Comparison of ENCODE assay signal across 7 mouse cellular contexts in the genomic region with DNA sequence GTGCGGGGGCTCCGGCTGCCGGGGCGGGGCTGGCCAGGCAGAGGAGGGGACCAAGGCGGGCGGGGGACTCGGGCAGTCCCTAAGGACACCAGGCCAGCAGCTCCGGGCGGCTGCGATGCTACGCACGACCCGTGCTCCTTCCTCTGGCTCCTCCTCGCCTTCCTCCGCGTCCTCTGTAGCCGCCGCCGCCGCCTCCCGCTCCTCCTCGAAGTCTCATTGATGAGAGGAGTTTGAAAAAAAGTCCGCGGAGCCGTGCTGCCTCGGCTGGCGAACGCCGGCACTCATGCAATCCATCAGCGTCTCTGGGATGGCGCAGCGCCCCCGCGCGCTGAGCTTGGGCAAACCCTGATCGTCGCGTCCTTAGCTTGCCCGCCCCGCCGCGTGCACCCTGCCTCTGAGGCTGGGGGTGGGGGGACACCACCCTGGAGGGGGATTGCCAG. TPM values are rescaled to one million over a fixed set of nuclear protein-coding genes. Genes with fewer than 3 reads are reported as not detected.
A peak's percentile ranks its signal among the peaks of the same experiment; 100 is the strongest.
DNase-seq lines count a peak whose midpoint lies in the region; ATAC-seq and TF ChIP-seq lines count a peak whose summit lies in the region.

A gene (minus strand): TSS at position 218 of the 440 bp plus-strand sequence.

- under 1% methylated on average over 42 of the region's 42 CpGs for WGBS in heart, embryonic 11.5 days (ENCODE audit: insufficient replicate concordance)
- under 1% methylated on average over 42 of the region's 42 CpGs for WGBS in kidney, embryonic 15.5 days
- WGBS in limb, embryonic 14.5 days, result under 1% methylated on average over 32 of the region's 42 CpGs
- under 1% methylated on average over 42 of the region's 42 CpGs for WGBS in midbrain, embryonic 15.5 days
- WGBS in stomach, postnatal 0 days, result 0% methylated on average over 33 of the region's 42 CpGs

- ATAC-seq in heart, embryonic 11.5 days (replicated peaks; ENCODE audit: insufficient number of reproducible peaks, low FRiP score, low TSS enrichment), result peak; percentile 74
- ATAC-seq in kidney, embryonic 15.5 days (replicated peaks; ENCODE audit: low FRiP score), result peak; percentile 83
- ATAC-seq in limb, embryonic 14.5 days (ENCODE audit: low FRiP score, low read depth), result peak; percentile 85
- peak; percentile 88 for ATAC-seq in midbrain, embryonic 15.5 days (replicated peaks)
- ATAC-seq in stomach, postnatal 0 days (ENCODE audit: low FRiP score, low TSS enrichment), result peak; percentile 86

- H3K9ac ChIP-seq in heart, embryonic 11.5 days (ENCODE audit: low read depth, low read length), result peak within 1 kb of the TSS; percentile 47
- peak within 1 kb of the TSS; percentile 65 for H3K9ac ChIP-seq in kidney, embryonic 15.5 days
- peak within 1 kb of the TSS; percentile 68 for H3K9ac ChIP-seq in limb, embryonic 14.5 days (ENCODE audit: low read depth, low read length, severe bottlenecking)
- H3K9ac ChIP-seq in midbrain, embryonic 15.5 days, result peak within 1 kb of the TSS; percentile 36
- peak within 1 kb of the TSS; percentile 64 for H3K9ac ChIP-seq in stomach, postnatal 0 days (ENCODE audit: low read length)

- no peaks in the 10 kb centered on the region for H3K4me1 ChIP-seq in brown adipose tissue, adult 24 weeks (ENCODE audit: control insufficient read depth, insufficient read depth, insufficient read length, low read length)
- peaks cover 12% of the 10 kb centered on the region for H3K4me1 ChIP-seq in embryonic fibroblast, embryonic 13.5 days (ENCODE audit: control insufficient read depth, insufficient read depth, low read length)
- H3K4me1 ChIP-seq in heart, embryonic 11.5 days (ENCODE audit: control insufficient read depth, insufficient read depth, low read length), result peaks cover 15% of the 10 kb centered on the region
- H3K4me1 ChIP-seq in kidney, embryonic 15.5 days, result peaks cover 61% of the 10 kb centered on the region
- H3K4me1 ChIP-seq in limb, embryonic 14.5 days (ENCODE audit: control insufficient read depth, insufficient read depth, low read length), result peaks cover 47% of the 10 kb centered on the region
- peaks cover 51% of the 10 kb centered on the region for H3K4me1 ChIP-seq in midbrain, embryonic 15.5 days
- peaks cover 10% of the 10 kb centered on the region; the same call in 1 of the 2 replicates for H3K4me1 ChIP-seq in stomach, postnatal 0 days (replicated peaks; ENCODE audit: control insufficient read depth, insufficient read depth)

- no peak for TF ChIP-seq EP300 in stomach, postnatal 0 days (optimal IDR thresholded peaks at IDR 0.05)

- 0 out of 2 replicates have a peak within 1 kb of the TSS, but pooled peaks have one; percentile 13 for H3K27ac ChIP-seq in brown adipose tissue, adult 24 weeks (replicated peaks; ENCODE audit: low read depth, low read length)
- peak within 1 kb of the TSS; percentile 62 for H3K27ac ChIP-seq in embryonic fibroblast, embryonic 13.5 days (ENCODE audit: insufficient read depth, low read length)
- peak within 1 kb of the TSS; percentile 60 for H3K27ac ChIP-seq in heart, embryonic 11.5 days (ENCODE audit: low read depth, low read length)
- peak within 1 kb of the TSS; percentile 73 for H3K27ac ChIP-seq in kidney, embryonic 15.5 days
- H3K27ac ChIP-seq in limb, embryonic 14.5 days (replicated peaks; ENCODE audit: low read depth, low read length), result peak within 1 kb of the TSS; percentile 95
- peak within 1 kb of the TSS; percentile 77 for H3K27ac ChIP-seq in midbrain, embryonic 15.5 days
- H3K27ac ChIP-seq in stomach, postnatal 0 days (replicated peaks), result peak within 1 kb of the TSS; percentile 87

- DNase-seq in limb, embryonic 14.5 days (ENCODE audit: low spot score), result peak; percentile 96
- DNase-seq in stomach, postnatal 0 days (ENCODE audit: low spot score), result peak; percentile 85

- H3K4me2 ChIP-seq in heart, embryonic 11.5 days, result peak within 1 kb of the TSS; percentile 92
- peak within 1 kb of the TSS; percentile 90 for H3K4me2 ChIP-seq in kidney, embryonic 15.5 days
- peak within 1 kb of the TSS; percentile 92 for H3K4me2 ChIP-seq in limb, embryonic 14.5 days (replicated peaks; ENCODE audit: low read depth, low read length, severe bottlenecking)
- peak within 1 kb of the TSS; percentile 98 for H3K4me2 ChIP-seq in midbrain, embryonic 15.5 days
- H3K4me2 ChIP-seq in stomach, postnatal 0 days (replicated peaks; ENCODE audit: low read depth), result peak within 1 kb of the TSS; percentile 78

- TF ChIP-seq CTCF in embryonic fibroblast, embryonic 13.5 days (IDR thresholded peaks at IDR 0.05; ENCODE audit: borderline replicate concordance, insufficient read depth, low read length), result peak; percentile 83
- TF ChIP-seq CTCF in stomach, postnatal 0 days (IDR thresholded peaks at IDR 0.05; ENCODE audit: low read depth), result peak; percentile 85

- H3K27me3 ChIP-seq in heart, embryonic 11.5 days (ENCODE audit: control insufficient read depth, insufficient read depth, low read length), result peaks cover 26% of the 10 kb centered on the region
- H3K27me3 ChIP-seq in kidney, embryonic 15.5 days, result peaks cover 50% of the 10 kb centered on the region
- no peaks in the 10 kb centered on the region for H3K27me3 ChIP-seq in limb, embryonic 14.5 days (ENCODE audit: control insufficient read depth, insufficient read depth, low read length)
- H3K27me3 ChIP-seq in midbrain, embryonic 15.5 days (replicated peaks), result peaks cover 36% of the 10 kb centered on the region
- H3K27me3 ChIP-seq in stomach, postnatal 0 days (ENCODE audit: control insufficient read depth, insufficient read depth, low read length), result no peaks in the 10 kb centered on the region

- peak within 1 kb of the TSS; percentile 63 for H3K4me3 ChIP-seq in brown adipose tissue, adult 24 weeks (ENCODE audit: insufficient read depth, low read depth, low read length)
- peak within 1 kb of the TSS; percentile 56 for H3K4me3 ChIP-seq in embryonic fibroblast, embryonic 13.5 days (ENCODE audit: insufficient read depth, low read length)
- H3K4me3 ChIP-seq in heart, embryonic 11.5 days (ENCODE audit: low read depth, low read length), result peak within 1 kb of the TSS; percentile 55
- peak within 1 kb of the TSS; percentile 58 for H3K4me3 ChIP-seq in kidney, embryonic 15.5 days (replicated peaks)
- peak within 1 kb of the TSS; percentile 53 for H3K4me3 ChIP-seq in limb, embryonic 14.5 days (replicated peaks; ENCODE audit: low read length)
- H3K4me3 ChIP-seq in midbrain, embryonic 15.5 days, result peak within 1 kb of the TSS; percentile 44
- peak within 1 kb of the TSS; percentile 55 for H3K4me3 ChIP-seq in stomach, postnatal 0 days (ENCODE audit: low read depth, low read length)

- peak; percentile 68 for TF ChIP-seq POLR2A in embryonic fibroblast, embryonic 13.5 days (IDR thresholded peaks at IDR 0.05; ENCODE audit: low read depth, low read length)
- peak; percentile 81; the same call in 1 of the 2 replicates for TF ChIP-seq POLR2A in limb, embryonic 14.5 days (IDR thresholded peaks at IDR 0.05; ENCODE audit: borderline replicate concordance, extremely low read depth, insufficient read depth, insufficient read length)

- no peaks in the 10 kb centered on the region for H3K9me3 ChIP-seq in heart, embryonic 11.5 days (replicated peaks; ENCODE audit: control insufficient read depth, low read length)
- no peaks in the 10 kb centered on the region for H3K9me3 ChIP-seq in kidney, embryonic 15.5 days (replicated peaks)
- no peaks in the 10 kb centered on the region for H3K9me3 ChIP-seq in limb, embryonic 14.5 days (ENCODE audit: control insufficient read depth, low read length)
- H3K9me3 ChIP-seq in midbrain, embryonic 15.5 days, result no peaks in the 10 kb centered on the region
- no peaks in the 10 kb centered on the region for H3K9me3 ChIP-seq in stomach, postnatal 0 days (ENCODE audit: control insufficient read depth, low read length)

- H3K36me3 ChIP-seq in heart, embryonic 11.5 days (ENCODE audit: control insufficient read depth, insufficient read depth, low read length), result no peaks in the 10 kb centered on the region
- H3K36me3 ChIP-seq in kidney, embryonic 15.5 days, result no peaks in the 10 kb centered on the region
- no peaks in the 10 kb centered on the region for H3K36me3 ChIP-seq in limb, embryonic 14.5 days (ENCODE audit: control insufficient read depth, insufficient read depth, low read length)
- no peaks in the 10 kb centered on the region for H3K36me3 ChIP-seq in midbrain, embryonic 15.5 days (replicated peaks)
- no peaks in the 10 kb centered on the region for H3K36me3 ChIP-seq in stomach, postnatal 0 days (ENCODE audit: control insufficient read depth, insufficient read depth, low read length)

RNA-seq across cellular contexts. Expression of the gene that starts here (rescaled TPM):
- polyA plus RNA-seq in brown adipose tissue, adult 24 weeks (2012; ENCODE audit: insufficient read depth, insufficient read length, missing spikeins), result 0.48 TPM in 1 of 2 replicates, not detected in the other
- 8.9 and 13.6 TPM in 2 replicates for polyA plus RNA-seq in embryonic fibroblast, embryonic 13.5 days (2011; ENCODE audit: insufficient read length, low read depth, missing spikeins)
- polyA plus RNA-seq in heart, embryonic 11.5 days (2014; fragmentation: Nextera tagmentation; extraction: Ambion mirVana), result 3.3 and 4.1 TPM in 2 replicates
- polyA plus RNA-seq in kidney, embryonic 15.5 days (2015; fragmentation: Nextera tagmentation; extraction: Ambion mirVana), result 4.8 and 6.5 TPM in 2 replicates
- 31.5 and 45.6 TPM in 2 replicates for polyA plus RNA-seq in limb, embryonic 14.5 days (2012; rRNA removed)
- polyA plus RNA-seq in limb, embryonic 14.5 days (2014; fragmentation: Nextera tagmentation; extraction: Ambion mirVana), result 23.0 and 25.4 TPM in 2 replicates
- polyA plus RNA-seq in midbrain, embryonic 15.5 days (2015; fragmentation: Nextera tagmentation; extraction: Ambion mirVana), result 1.6 and 2.6 TPM in 2 replicates
- 1.8 and 2.0 TPM in 2 replicates for polyA plus RNA-seq in stomach, postnatal 0 days (2015; fragmentation: Nextera tagmentation; extraction: Ambion mirVana)

Comparison
In these comparisons a context has a peak if more than half of its experiments do, and no peak if none do; other contexts are left out.
1. Peak in every context shown above with its lines: DNase-seq, ATAC-seq, H3K4me3 ChIP-seq and H3K27ac ChIP-seq.
2. H3K27ac ChIP-seq: peak in every context shown above with its lines; median percentile 95 in limb, embryonic 14.5 days; 87 in stomach, postnatal 0 days; 77 in midbrain, embryonic 15.5 days; 73 in kidney, embryonic 15.5 days; 62 in embryonic fibroblast, embryonic 13.5 days; 60 in heart, embryonic 11.5 days; 13 in brown adipose tissue, adult 24 weeks.